Mouse (Mus musculus) thymus, postnatal 0 days (tissue): ENCODE data around the gene Sult1e1. TPM values are rescaled to one million over a fixed set of nuclear protein-coding genes. Genes with fewer than 3 reads are reported as not detected.

Experiments
- DNase-seq: peaks from one replicate; pipeline ENCODE4 v3.0.0-alpha.2; 2015; ENCODE audit warnings: low spot score
- polyA plus RNA-seq: library from polyadenylated mRNA; unstranded; fragments of >200 nt; fragmentation: Nextera tagmentation; extraction: Ambion mirVana; gene quantifications from 2 replicates; pipeline ENCODE4 v1.2.1, GENCODE M21; 2015

Gene Sult1e1
- 0.25 and 0.36 TPM in 2 replicates for polyA plus RNA-seq

- no peak for DNase-seq
These were observed at the start of gene Sult1e1 for GRCm38 (mm10) chr5:87591494-87591893. Gene Sult1e1 (minus strand): TSS chr5:87591594.

GRCm38 (mm10) chr5:87622681-87623080, 31.3 kb upstream of the Sult1e1 start:
- DNase-seq: no peak

DNA sequence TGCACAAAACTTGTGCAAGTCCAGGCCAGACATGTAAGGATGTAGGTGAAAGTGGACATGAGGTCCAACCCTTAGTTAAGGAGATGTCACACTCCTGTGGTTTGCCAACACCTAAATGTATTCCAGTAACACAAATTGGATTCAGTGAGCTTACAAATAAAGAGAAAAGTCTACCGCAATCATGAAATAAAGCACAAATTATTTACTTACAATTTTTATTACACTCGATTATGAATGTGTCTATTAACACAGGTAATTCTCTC, 23.7 kb upstream of the Sult1e1 start:
- DNase-seq: no peak

DNA sequence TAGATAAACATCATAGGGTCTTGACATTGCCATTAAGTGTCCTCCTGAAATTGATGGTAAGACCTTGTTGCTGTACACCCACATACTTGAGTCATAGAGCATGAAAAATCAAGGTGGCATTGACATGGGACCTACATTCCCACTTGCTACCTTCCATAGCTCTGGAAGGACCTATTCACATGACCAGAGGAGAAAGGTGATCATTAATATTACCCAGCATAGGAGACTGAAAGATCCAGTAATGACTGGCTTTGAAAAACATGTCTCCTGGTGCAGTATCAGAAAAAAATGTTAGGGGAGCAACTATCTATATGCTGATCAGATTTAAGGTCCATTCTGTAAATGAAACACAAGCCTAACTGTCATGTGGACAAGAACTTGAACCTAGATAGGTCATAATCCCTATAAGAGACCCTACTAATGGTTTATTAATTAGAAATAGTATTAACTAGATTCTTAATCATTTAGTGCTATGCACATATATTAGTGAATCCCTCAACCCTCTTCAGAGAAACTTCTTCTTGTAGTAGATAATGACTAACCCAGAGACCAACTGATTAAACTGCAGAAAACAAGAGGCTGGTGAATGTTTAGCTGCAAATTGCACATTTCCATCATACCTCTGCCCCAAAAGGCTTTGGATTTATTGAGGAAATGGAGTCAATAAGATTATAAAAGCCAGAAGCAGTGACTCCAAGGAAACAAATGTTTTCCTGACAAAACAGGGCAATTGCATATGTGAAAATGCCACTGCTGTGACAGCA, 23.2 kb upstream of the Sult1e1 start:
- DNase-seq: no peak

DNA sequence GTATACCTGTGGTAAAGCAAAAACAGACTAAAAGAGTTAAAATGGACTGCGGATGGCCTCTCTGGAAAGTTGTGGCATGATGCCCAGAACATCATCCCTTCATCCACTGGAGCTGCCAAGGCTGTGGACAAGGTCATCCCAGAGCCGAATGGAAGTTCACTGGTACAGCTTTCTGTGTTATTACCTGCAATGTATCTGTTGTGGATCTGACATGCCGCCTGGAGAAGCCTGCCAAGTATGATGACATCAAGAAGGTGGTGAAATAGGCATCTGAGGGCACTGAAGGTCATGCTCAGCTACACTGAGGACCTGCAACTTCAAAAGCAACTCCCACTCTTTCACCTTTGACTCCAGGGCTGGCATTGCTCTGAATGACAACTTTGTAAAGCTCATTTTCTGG, 9.6 kb upstream of the Sult1e1 start:
- no peak for DNase-seq

- DNase-seq: no peak
These were observed 6.5 kb upstream of the Sult1e1 start for GRCm38 (mm10) chr5:87597891-87598290.

GRCm38 (mm10) chr5:87589916-87590315, 1.5 kb downstream of the Sult1e1 start:
- no peak for DNase-seq

GRCm38 (mm10) chr5:87580389-87580788, 11.0 kb downstream of the Sult1e1 start:
- DNase-seq: no peak

DNA sequence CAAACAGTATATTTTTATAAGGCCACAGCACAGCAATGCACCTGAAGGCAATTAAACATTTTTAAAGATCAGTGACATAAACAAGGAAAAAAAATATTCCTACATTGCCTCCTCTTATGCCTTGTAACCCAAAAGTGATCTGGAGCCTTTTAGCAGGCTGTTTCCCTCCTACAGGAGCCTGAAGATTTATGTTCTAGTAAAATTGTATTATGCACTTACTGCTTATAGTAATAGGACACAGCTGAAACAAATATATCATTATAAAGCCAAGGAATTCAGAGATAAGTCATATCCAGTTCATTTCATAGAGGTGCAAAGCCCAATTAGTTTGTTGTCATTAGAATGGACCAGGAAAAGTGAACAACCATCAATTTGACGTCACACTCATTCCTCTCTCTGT, 17.2 kb downstream of the Sult1e1 start:
- no peak for DNase-seq

GRCm38 (mm10) chr5:87573490-87573889, 17.9 kb downstream of the Sult1e1 start:
- DNase-seq: no peak

DNA sequence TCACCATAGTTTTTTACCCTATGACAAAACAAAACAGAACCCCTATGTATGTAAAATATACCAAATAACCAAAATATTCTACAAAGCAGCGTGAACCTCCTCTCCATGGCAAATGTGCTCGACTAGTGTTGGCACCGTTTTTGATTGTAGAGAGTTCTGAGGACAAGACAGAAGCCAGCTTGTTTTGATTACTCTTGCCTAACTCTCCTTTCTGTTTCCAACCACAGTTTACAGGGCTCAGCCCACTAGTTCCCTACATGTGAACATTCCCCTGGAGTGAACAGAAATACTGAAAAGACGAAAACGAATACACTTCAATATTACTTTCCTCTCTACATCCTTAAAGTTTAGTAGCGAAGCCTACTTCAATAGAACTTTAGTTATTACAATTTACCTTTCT, 18.6 kb downstream of the Sult1e1 start:
- no peak for DNase-seq

DNA sequence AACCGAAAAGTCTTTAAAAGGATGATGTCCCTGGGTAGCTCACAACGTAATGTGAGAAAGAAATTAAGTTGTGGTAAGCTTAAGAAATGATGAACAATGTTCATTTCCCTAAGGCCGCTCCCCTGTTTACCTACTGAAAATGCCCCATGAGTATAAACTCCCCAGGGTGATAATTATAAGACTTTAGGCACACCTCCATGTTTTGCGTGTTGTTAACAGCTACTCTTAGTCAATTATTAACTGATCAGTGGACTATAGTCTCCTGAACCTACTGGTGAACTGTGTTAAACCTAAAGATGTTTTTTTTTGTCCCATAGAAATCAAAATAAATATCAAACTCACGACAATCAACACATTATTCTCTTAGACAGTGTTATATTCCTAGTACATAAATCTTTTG, 22.5 kb downstream of the Sult1e1 start, which contains the start of gene Sult1d1:
Gene Sult1d1, minus strand, starts transcription at position 183 of the 400 bp plus-strand sequence.
- DNase-seq: no peak

GRCm38 (mm10) chr5:87567306-87567705, 24.1 kb downstream of the Sult1e1 start:
- DNase-seq: no peak

GRCm38 (mm10) chr5:87562966-87563365, 28.4 kb downstream of the Sult1e1 start:
- no peak for DNase-seq

DNA sequence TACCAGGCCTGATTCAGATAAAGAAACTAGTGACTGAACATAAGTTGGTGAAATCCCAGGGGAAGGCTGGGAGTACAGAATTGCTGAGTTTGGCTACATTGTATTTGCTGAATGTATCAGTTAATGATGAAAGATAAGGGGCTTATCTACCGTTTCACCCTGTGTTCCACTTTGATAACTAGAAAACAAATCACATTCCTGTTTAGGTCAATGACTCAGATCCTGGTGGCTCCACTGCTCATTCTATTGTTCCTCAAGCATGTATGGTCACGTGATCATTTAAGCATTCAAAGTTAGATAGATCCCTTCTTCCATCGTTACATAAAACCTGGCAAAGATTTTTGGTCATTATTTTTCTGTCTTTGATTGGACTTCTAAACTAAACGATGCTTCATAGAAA, 28.9 kb downstream of the Sult1e1 start:
- DNase-seq: no peak

GRCm38 (mm10) chr5:87560145-87560544, 31.2 kb downstream of the Sult1e1 start:
- DNase-seq: no peak

GRCm38 (mm10) chr5:87550935-87551334, 40.5 kb downstream of the Sult1e1 start:
- DNase-seq: no peak

DNA sequence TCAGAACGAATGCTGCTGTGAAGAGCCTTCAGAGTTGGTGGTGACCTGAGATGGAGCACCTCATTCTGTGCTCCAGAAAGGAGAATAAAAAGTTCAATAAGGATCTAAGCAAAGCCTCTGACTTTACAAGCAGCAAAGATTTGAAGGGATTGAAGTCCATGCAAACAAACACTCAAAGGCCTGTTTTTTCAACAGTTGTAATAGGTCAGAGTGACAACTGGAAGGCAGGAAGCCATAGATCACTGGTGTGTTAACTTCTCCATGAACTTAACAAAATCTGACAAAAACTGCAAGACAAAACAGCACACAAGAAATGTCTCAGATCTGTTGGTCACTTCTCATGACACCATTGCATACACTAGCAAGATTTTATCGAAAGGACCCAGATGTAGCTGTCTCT, 53.3 kb downstream of the Sult1e1 start, which contains the start of gene Sult1b1:
Gene Sult1b1, minus strand, starts transcription at position 85 of the 400 bp plus-strand sequence.
- no peak for DNase-seq

DNA sequence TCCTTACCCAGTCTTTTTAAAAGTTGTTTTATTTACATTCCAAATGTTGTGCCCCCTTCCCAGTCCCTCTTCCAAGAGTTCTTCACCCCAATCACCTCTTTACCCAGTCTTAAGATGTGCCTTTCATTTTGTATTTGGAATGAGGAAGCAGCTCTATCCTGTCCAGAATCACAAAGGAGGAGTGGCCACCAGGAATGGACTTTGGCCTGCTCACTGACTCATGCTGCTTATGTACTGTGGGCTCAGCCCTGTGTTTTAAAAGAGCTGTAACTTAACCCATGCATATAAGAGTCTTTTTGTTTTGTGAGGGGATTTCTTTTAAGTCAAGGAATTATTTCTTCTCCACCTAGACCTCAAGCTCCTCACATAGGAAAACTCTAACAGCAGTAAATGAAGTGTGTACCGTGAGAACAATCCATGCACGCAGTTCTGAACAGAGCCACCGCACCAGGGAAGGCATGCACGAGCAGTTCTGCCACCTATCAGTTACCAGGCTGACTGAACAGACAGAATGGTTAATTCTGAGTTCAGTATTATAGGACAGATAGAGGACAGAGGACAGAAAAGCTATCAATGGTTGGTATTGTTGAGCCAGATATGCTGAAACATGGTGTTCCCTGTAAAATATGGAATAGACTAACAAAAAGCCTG, 55.3 kb downstream of the Sult1e1 start:
- no peak for DNase-seq

- DNase-seq: no peak
These were observed 59.1 kb downstream of the Sult1e1 start for GRCm38 (mm10) chr5:87532288-87532687.
